Mouse (Mus musculus) monocyte, adult 2 months (primary cell): ENCODE data around the gene Msl1.

Source experiments
- DNase-seq, 2 experiments: peaks; one replicate each; pipeline ENCODE4 v3.0.0; 2022; ENCODE audit warnings: low spot score in 2 of 2, low read depth in 1 of 2

Gene Msl1

DNA sequence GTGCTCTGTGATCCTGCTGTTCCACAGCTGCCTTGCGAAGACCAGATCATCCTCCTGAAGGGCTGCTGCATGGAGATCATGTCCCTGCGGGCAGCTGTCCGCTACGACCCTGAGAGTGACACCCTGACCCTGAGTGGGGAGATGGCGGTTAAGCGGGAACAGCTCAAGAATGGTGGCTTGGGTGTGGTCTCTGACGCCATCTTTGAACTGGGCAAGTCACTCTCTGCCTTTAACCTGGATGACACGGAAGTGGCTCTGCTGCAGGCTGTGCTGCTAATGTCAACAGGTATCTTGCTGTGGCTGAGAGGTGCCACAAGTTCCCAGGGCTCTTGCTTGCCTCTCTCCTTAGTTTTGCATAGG lies 31.8 kb upstream of the Msl1 start:
- no peak for DNase-seq

DNA sequence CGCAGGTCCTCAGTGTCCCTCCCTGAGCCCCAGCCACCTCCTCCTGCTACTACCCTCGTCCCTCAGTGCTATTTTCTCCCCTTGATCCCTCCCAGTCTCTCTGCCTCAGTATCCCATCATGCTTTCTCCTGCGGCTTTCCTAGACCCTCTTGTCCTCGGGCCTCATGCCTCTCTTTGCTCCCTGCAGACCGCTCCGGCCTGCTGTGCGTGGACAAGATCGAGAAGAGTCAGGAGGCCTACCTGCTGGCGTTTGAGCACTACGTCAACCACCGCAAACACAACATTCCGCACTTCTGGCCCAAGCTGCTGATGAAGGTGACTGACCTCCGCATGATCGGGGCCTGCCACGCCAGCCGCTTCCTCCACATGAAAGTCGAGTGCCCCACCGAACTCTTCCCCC lies 31.2 kb upstream of the Msl1 start:
- no peak for DNase-seq

DNA sequence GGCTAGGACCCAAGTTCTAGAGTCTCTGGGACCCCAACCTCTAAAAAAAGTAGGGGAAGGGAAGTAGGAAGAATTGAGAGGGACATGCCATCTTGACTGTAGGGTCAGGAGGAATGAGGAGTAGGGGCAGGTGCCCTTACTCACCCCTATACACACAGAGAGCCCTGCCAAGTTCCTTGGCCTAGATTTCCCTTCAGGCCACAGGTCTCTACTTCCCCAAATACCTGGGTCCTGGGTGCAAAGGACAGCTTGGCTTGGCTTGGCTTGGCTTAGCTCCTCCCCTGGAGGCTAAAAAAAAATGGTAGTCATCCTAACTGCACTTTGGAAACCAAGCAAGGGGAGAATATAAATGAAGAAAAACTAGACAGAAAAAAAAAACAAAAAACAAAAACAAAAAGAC lies 30.6 kb upstream of the Msl1 start:
- DNase-seq: no peak

DNA sequence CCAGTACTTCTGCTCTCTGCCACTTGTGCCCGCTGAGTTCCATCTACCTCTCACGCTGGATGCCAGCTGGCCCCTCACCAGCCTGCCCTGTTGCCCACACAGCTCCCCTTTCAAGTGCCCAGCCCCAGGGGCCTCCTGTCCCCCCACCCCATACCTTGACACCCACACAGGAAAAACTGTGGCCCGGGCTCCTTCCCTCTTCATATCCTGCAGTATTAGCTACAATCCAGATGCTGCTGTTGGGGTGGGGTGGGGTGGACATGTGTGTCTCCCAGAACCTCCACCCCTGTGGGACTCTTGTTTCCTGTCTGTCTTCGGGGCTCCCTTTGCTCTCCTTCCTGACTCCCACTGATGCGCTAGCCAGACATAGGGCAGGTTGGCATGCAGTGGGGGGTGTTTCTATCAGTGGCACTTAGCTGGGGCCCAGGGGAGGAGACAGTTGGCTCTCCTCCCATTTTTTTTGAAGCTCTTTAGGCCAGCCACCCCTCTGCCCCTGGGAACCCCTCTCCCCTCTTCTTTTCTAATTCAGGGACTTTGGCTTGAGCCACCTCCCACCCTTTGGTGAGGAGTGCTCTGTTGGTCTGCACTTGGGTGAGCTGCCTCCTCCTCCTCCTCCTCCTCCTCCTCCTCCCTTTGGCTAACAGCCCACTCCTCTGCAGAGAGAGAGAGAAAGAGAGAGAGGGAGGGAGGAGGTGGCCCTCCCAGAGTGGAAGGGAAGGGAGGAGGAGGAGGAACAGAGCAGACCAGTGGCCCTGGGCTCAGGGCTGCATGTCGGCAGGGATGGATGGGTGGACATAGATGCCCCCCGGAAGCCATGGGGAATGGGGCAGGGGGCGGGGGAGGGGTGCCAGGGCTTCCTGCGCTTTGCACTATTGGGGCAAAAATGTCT lies 29.7 kb upstream of the Msl1 start:
- DNase-seq: no peak

DNA sequence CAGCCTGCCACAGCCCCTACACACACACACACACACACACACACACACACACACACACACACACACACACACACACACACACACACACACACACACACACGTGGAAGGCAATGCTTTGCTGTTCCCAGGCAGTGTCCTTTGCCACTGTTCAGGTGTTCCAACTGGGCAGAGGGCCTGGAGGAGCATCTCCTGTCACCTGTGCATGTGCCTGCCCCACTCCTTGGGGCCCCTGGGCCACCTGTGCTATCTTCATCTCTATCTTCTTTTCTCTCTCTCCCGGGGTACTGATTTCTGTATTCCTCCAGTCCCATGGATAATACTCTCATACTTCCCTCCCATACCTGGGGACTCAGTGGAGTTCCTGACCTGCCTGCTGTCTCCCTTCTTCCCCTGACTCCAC lies 29.0 kb upstream of the Msl1 start:
- DNase-seq: no peak

DNA sequence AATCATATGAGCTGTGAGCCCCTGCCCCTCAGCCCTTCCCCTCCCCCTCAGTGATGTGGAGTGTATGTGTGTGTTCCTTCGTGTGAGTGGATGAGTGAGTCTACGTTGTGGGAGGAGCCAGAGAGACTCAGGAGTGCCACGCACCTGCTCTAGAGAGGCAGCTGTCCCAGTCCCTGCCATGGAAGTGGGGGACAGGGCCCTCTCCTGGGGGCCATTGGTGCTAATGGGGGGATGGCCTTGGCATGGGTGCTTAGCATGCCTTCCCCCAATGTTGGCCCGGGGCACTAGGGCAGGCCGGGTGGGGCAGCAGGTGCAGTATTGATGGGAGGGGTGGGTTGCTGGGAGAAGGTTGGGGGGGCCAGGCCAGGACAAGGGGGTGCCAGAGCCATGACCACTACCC lies 28.5 kb upstream of the Msl1 start:
- DNase-seq: no peak

DNA sequence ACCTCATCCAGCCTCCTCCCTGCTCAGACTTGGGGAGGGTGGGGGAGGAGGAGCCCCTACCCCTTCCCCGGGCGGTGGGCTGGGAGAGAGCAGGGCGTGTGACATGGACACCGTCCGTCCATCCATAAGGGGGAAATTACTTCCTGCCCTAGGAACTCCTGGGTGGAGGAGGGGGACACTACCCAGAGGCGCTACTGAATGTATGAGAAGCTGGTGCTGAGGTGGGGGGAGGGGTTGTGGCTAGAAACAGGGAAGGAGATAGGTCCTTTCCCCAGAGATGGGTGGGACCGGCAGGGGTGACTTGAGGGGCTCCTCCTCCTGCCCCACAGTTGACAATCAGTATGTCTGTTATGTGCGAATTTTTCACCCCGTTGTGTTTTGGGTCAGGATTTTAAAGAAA lies 28.0 kb upstream of the Msl1 start:
- DNase-seq: no peak

DNA sequence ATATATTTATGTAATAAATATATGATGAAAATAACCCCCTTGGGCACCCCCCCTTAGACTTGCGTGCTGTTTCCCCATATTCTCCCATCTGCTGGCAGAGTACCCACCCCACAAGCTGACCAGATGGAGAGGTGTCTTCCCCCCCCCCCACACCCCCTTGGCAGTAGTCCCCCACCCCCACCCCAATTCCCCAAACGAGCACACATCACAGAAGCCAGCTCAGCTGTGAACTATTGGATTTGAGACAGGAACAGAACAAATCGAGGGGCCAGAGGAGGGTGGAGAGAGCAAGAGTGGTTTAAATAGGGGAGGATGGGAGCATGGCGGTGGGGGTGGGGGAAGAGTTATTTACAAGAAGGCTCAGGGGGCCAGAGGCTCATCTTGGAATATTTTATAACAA lies 27.6 kb upstream of the Msl1 start:
- no peak for DNase-seq

DNA sequence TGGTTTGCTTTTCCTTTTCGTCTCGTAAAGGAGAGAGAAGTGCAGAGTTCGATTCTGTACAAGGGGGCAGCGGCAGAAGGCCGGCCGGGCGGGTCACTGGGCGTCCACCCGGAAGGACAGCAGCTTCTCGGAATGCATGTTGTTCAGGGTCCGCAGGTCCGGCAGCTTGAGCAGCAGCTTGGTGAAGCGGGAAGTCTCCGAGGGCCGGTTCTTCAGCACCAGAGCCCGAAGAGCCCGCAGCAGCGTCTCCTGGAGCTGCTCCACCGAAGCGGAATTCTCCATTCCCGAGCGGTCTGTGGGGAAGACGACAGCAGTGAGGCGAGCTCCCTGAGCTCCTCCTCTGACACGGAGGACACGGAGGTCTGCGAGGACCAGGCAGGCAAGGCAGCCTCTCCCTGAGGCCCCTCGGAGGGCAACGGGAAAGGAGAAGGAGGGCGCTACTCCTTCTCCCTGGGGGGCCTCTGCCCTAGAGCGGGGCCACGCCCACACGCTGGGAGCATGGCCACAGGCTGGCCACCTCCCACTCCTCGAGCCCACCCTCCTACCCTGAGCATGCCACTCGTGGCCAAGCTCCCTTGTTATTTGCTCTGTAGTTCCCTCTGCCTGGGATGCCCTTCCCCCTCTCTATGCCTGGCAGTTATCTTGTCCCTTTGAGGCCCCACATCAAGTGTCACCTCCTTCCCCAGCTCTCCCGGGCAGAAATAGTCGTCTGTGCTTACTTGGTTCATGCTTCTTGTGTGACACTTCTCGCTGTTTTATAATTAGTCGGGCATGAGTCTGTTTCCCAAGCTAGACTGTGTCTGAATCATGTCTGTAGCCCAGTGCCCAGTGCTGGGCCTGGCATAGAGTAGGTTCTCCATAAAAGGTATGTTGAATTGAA lies 26.9 kb upstream of the Msl1 start:
- DNase-seq: no peak

DNA sequence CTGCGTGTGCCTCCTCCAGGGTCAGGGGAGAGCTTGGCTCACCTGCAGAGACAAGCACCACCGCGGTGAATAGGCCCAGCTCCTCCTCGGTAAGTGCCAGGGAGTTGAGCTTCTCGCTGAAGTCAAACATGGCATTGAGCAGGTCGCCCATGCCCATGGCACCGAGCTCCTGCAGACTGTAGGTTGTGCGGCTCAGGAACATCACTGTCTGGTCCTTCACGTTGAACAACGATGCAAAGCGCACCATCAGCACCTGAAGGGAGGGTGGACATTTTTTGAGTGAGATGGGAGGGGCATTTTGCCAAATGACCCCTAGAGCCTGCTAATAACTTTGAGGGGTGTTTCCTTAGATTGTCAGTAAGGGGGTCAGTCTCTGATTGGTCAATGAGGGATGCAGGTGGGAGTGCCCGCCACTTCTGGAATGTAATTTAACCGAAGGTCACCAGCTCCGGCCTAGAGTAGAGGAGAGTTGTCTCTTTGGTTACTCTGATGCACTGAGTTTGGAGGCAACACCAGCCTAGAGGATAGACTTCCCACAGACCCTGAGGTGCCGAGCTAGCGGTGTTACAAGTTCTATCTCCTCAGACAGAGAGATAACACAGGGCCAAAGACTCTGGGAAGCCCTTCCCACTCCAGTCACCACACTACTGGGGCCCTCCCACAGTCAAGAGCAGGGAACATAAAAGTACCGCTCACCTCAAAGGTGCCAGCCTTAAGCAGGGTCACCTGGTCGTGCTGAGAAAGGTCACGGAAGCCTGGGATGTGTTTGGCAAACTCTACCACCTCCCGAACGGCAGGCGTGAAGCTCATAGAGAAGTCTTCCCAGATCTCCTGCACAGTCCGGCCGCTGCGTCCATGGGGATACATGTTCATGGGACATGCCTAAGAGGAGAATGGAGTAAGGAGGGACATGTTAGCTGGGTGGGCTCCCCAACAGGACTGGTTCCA lies 26.0 kb upstream of the Msl1 start:
- no peak for DNase-seq

DNA sequence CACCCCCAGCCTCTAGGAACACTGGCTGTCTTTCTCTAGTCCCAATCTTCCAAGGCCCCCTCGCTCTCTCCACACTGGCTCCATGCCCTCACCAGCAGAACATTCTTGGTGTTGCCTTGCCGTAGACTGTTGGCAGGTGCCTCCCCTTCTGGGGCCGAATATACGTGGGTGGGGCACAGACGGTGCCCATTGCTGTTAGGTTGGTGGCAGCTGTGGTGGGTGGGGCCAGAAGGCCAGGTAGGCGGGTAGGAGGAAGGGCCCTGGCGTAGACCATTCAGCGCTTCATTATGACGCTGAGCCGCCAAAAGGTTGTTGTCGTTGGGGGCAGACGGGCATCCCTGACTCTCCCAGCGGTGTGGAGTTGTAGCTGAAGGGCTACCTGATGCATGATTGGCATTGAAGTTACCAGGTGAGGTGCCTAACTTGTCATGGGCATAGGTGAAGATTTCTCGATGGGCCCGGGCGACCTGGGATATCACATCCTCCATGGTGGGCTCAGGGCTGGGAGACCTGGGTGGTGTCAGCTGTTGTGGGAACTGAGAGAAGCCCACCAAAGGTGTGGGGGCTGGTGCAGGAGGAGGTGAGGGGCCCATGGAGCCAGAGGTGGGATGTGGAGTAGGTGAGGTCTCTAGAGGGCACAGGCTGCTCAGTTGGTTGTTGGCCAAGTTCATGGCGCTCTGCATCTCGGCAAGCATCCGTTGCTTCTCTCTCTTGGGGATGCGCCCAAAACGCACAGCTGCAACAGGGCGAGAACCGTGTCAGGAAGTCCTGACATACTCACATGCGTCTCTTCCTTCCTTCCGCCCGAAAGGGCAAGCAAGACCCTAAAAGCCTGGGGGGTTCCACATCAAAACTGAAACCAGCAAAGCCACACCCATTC lies 25.0 kb upstream of the Msl1 start:
- DNase-seq: no peak

DNA sequence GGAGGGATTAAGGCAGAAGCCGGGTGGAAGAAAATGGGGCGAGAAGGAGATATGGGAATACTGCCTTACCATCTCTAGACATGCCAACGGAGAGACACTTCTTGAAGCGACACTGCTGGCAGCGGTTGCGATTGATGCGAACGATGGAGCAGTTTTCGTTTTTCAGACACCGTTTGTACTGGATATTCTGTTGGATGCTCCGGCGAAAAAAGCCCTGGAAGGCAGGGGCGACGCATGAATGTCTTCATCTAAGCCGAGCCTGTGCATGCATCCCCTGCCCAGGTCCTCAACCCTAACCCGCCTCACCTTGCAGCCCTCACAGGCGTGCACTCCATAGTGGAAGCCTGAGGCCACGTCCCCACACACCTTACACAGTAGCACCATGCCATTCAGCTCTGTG lies 24.2 kb upstream of the Msl1 start:
- no peak for DNase-seq

DNA sequence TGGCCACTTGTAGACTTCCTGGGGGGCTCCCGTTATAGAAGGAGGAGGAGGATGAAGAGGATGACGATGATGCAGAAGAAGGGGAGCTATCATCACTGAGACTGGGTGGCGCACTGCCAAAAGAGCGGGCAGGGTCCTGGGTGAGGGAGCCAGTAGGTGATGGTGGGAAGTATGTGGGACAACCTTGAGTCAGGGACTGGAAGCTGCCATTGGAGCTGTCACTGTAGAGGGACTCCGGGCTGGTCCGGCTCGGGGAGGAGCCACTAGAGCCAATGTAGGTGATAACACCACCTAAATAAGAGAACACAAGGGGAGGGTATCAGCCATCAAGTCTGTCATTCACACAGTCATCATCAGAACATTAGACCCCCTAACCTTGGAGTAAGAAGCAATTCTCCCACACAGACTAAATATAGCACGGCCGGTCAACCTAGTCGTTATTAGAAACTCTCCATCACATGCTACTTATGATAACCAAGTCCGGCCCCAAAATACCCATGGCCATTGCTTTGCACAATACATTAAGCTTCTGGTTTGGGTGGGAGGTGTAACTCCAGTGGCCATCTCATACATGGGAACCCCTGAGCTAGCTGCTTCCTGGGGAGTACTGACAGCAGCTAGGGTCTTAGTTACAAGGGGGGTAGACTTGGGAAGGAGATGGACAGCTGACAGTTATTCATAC lies 23.3 kb upstream of the Msl1 start:
- no peak for DNase-seq

DNA sequence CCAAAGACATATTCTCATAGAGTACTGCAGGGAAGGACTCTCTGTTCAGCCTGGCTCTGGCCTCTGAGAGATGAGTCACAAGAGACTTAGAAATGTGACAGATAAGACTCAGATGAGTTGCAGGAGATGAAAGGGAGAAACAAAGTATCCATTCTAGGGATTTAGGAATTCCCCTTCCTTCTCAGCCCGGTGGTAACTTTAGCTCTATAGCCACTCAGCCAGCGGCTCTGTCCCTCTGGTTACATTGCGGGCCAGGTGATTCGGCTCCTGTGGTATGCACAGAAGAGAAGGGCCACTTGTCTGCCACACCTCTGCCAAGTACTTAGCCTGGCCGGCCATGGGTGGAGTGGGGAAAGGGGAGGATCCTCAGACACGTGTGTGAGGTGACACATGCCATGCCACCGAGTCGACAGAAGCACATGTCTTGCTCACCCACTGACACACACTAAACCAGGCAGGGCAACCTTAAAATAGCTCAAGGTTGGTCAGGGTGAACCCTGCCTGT lies 22.6 kb upstream of the Msl1 start:
- DNase-seq: no peak

DNA sequence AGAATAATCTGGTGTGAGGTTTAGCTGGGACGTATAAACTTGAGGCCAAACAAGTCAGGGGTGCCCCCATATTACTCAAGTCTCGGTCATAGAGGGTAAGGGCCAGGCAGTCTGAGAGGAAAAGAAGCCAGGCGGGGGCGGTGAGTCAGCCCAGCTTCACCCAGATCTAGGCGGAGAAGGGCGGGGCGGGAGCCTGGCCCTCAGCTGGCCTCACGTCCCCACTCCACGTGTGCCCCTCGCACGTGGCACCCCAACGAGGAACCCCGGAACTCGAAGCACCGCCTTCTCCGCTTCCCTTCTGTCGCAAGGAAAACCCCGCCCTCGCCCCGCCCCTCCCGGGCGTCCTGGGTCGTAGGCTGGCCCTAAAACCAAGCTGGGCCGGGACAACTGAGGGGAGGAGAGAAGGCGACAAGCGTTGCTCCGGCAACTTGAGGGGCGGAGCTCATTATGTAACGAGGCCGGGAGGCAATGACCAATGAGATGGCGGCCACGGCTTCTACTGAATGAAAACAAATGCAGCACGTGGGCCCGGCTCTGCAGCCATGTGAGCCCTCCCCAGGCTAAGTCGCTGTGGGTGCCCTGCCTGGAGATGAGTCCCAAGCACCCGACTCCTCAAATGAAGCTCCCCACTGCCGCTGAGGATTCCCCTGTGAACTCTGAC lies 21.6 kb upstream of the Msl1 start:
- peak; percentile 99 to 100 for DNase-seq

DNA sequence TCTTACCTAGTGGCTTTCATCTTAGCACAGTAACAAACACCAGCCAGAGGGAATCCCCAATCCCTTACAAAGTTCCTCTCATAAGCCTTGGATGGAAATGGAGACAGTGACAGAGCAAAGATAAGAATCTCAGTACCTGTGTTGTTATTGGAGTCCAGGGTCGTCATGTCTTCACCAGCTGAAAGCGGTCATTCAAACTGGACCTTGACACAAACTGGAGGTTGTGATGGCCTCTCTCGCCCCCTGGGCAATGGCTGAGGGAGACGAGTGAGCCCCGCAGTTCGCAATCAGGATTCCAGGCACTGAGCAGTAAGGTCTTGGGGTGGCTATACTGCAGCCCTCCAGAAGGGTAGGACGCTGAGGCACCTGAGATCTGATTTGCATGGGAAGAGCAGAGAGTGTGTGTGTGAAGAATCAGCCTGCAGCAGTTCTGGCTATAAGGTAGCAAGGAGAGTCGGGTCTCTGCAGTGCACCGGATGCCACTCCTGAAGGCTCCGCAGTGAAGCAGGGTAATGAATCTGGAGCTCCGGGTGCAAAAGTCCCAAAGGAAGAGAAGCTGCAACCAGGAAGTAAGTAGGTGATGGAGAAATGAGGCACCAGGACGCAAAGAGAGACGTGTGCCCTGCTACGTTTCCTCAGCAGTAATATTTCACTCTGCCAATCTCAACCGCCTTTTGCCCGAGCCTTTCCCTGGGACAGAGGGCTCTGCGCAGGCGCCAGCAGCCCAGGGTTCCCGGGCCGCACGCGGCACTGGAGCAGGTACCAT lies 20.6 kb upstream of the Msl1 start, which contains the start of gene Nr1d1:
Gene Nr1d1, minus strand, starts transcription at position 752 of the 766 bp plus-strand sequence.
- no peak for DNase-seq

DNA sequence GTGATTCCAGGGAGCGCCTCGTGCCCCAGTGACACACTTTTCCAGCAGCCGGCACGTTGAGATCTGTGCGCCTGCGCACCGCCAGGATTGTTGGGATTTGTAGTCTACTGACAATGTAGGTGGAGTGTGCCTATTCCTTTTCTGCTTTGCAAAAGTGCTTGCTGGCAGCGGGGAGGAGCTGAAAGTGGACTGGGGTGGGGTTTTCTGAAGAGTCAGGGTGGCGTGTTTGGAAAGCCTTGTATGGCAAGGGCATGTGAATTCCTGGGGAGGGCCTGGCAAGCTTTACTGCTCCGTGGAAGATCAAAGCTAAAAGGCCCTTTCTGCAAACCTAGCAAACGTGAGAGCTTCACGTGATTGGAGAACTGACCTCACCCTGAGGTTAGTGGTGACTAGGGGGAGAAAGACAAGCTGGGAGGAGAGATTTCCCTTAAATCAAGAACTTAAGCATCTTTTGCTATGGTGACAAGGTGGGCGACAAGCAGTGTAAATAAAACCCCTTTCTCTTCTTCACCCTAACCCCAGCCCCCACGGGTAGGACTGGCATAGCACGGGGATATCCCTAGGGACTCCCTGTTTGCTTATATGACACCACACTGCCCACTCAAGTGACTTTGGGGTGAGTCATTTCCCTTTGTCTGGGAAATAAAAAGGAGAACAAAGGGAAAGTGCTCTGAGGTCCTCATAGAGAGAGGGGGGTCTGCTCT lies 19.8 kb upstream of the Msl1 start:
- peak; percentile 88 to 89 for DNase-seq
